Mouse (Mus musculus) liver, embryonic 18 days (tissue): ENCODE measurements around the gene C9orf72. TPM values are rescaled to one million over a fixed set of nuclear protein-coding genes. Genes with fewer than 3 reads are reported as not detected.

Source experiments
- polyA plus RNA-seq: library from polyadenylated mRNA; depleted of rRNA; stranded (reverse); fragments of >200 nt; gene quantifications from 2 replicates; pipeline ENCODE4 v1.2.3, GENCODE M21; 2012; rRNA removed

C9orf72 gene
- polyA plus RNA-seq = 5.6 and 6.1 TPM in 2 replicates

DNA sequence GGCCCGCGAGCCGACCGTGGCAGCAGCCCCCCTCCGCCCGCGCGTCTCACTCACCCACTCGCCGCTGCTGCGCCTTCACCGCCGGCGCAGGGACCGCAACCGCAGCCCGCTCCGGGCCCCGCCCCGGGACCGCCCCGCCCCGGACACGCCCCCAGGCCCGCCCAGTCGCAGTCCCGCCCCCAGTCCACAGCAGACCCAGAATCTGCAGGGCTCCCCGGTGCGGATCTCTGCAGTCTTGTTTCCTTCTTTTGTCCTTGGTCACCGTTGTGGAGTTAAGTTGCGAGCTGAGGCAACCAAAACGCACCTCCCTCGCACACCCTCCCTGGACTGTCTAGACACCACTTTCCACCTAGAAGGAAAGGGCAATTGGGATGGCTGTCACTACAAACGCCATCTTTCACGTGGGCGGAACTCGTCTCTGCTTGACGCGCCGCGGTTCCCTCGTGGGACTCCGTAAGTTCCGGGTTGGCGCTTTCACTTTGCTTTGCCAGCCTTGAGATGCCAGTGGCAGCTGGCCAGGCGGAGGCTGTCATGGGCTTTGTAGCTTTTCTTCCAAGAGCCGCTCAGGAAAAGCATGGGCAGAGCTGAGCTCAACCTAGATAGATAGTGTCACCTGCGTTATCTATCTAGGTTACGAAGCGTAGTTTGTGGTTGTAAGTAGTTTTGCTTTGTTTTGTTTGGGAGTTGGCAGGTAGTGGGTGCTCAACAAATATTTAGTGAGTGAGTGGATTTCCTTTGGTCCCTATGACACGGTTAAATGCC lies at the start of gene C9orf72:
C9orf72 (minus strand) TSS at position 442 of the 762 bp plus-strand sequence.

GRCm38 (mm10) chr4:35156751-35157611 lies 69.0 kb downstream of the C9orf72 start, which contains the start of gene Mob3b:
TSS of gene Mob3b (minus strand) at chr4:35157484.

DNA sequence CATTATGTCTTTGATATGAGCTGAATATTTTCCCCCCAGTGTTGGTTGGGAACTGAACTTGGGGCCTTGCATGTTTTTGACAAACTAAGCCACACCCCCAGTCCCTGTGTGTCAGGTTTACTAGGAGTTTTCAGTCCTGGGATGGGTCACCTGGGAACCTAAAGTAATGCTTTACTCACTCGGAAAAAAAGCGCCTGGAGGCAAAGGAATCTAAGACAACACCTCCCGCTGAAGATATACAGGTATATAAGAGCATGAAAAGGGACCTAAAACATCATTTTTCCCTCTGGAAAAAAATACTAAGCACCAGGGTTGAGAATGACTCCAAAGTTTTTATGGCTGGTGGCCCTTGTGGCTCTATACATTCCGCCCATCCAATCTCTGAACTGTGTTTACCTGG lies 74.2 kb downstream of the C9orf72 start, which contains the start of gene Ifnk:
Ifnk (plus strand) TSS at position 301 of the 400 bp plus-strand sequence.

Other genes starting within 250 kb of the C9orf72 start
- gene Ifnk, start 74.1 kb downstream of the C9orf72 start, polyA plus RNA-seq = 0.05 TPM in 1 of 2 replicates, not detected in the other
- gene Mob3b, start 68.7 kb downstream of the C9orf72 start, polyA plus RNA-seq = 4.3 and 5.0 TPM in 2 replicates